Mouse (Mus musculus) lung, embryonic 15.5 days (tissue): ENCODE data around the gene Srek1. TPM values are rescaled to one million over a fixed set of nuclear protein-coding genes. Genes with fewer than 3 reads are reported as not detected.

ENCODE experiments used
- ATAC-seq: fragments of 200-750 bp; cut with Nextera tagmentation; 2 replicates; pipeline ENCODE4 v1.8.0; 2017; ENCODE audit warnings: moderate number of reproducible peaks, borderline replicate concordance; ENCODE audit not compliant: low FRiP score, low TSS enrichment; ENCODE audit errors: extremely low read depth
- H3K27ac ChIP-seq: fragments of 300-500 bp; sonication (generic); 2 replicates; pipeline ENCODE4 v1.5.1; 2015; ENCODE audit warnings: moderate library complexity, mild to moderate bottlenecking, inconsistent platforms
- H3K27me3 ChIP-seq: fragments of 300-500 bp; sonication (generic); 2 replicates; pipeline ENCODE4 v1.6.1; 2015; ENCODE audit warnings: inconsistent platforms
- H3K36me3 ChIP-seq: fragments of 300-500 bp; sonication (generic); 2 replicates; pipeline ENCODE4 v1.6.1; 2015; ENCODE audit warnings: inconsistent platforms
- H3K4me1 ChIP-seq: fragments of 300-500 bp; sonication (generic); 2 replicates; pipeline ENCODE4 v1.6.1; 2015; ENCODE audit warnings: inconsistent platforms
- H3K4me2 ChIP-seq: fragments of 300-500 bp; sonication (generic); 2 replicates; pipeline ENCODE4 v1.6.1; 2015; ENCODE audit warnings: inconsistent platforms, mild to moderate bottlenecking, moderate library complexity
- H3K4me3 ChIP-seq: fragments of 300-500 bp; sonication (generic); 2 replicates; pipeline ENCODE4 v1.5.1; 2015; ENCODE audit warnings: mild to moderate bottlenecking, inconsistent platforms
- H3K9ac ChIP-seq: fragments of 300-500 bp; sonication (generic); 2 replicates; pipeline ENCODE4 v1.6.1; 2015; ENCODE audit warnings: inconsistent platforms
- H3K9me3 ChIP-seq: fragments of 300-500 bp; sonication (generic); 2 replicates; pipeline ENCODE4 v1.6.1; 2016; ENCODE audit warnings: inconsistent platforms
- WGBS: fragments of 180-500 bp; shearing (Covaris S2); methylation state at CpG from one replicate; pipeline ENCODE4 v1.1.7; 2015; 5-methylcytosine and 5-hydroxymethylcytosine counted together
- polyA plus RNA-seq: library from polyadenylated mRNA; unstranded; fragments of >200 nt; fragmentation: Nextera tagmentation; extraction: Ambion mirVana; gene quantifications from 2 replicates; pipeline ENCODE4 v1.2.1, GENCODE M21; 2015

The Srek1 gene
- polyA plus RNA-seq, 1 experiment from 2014 or later: 74.8 TPM

- 0 out of 2 replicates have a peak overlapping the region, but pooled peaks have one; percentile 71 for H3K27ac ChIP-seq
- no peak overlapping the region for H3K9ac ChIP-seq
- H3K4me2 ChIP-seq: no peak overlapping the region
- ATAC-seq: peak; percentile 23; the same call in 1 of the 2 replicates
- peaks cover 11% of the 10 kb centered on the region; the same call in 1 of the 2 replicates for H3K4me1 ChIP-seq
- no peaks in the 10 kb centered on the region for H3K36me3 ChIP-seq
- H3K27me3 ChIP-seq: no peaks in the 10 kb centered on the region
- WGBS: 42% methylated on average over 7 of the region's 7 CpGs
- H3K4me3 ChIP-seq: no peak overlapping the region
- no peaks in the 10 kb centered on the region for H3K9me3 ChIP-seq
Observed at GRCm38 (mm10) chr13:103710359-103710781, 64.0 kb downstream of the Srek1 start.

DNA sequence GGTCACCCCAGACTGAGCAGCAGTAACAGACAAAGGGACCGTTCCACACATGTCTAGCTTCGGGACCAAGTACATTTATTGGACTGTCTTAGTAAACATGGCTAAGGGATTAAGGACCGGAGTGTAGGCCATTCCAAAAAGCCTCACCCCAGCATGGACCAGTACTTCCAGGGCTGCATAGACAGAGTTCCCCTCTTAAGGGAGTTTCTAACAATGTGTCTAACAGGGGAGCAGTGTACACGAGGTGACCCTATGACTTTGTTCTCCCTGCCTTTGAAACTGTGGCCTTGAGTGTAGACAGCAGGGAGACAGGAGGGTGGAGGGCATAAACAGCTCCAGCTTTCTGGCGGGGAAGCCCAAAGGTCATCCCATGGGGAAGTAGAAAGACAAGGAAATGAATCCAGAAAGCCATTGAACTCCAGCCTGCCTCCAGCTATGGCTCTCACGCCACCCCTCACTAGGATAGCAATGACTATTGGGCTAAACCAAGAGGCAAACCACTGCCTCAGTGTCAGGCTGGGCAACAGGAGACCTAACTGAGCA lies 68.9 kb downstream of the Srek1 start:
- ATAC-seq: no peak
- no peak overlapping the region for H3K9ac ChIP-seq
- H3K4me2 ChIP-seq: no peak overlapping the region
- H3K27ac ChIP-seq: no peak overlapping the region
- no peaks in the 10 kb centered on the region for H3K27me3 ChIP-seq
- H3K4me3 ChIP-seq: no peak overlapping the region
- peaks cover 5% of the 10 kb centered on the region; the same call in 1 of the 2 replicates for H3K4me1 ChIP-seq
- 66% methylated on average over 6 of the region's 6 CpGs for WGBS
- H3K36me3 ChIP-seq: no peaks in the 10 kb centered on the region
- no peaks in the 10 kb centered on the region for H3K9me3 ChIP-seq

- H3K9ac ChIP-seq: no peak overlapping the region
- H3K9me3 ChIP-seq: no peaks in the 10 kb centered on the region
- 68% methylated on average over 6 of the region's 6 CpGs for WGBS
- H3K27ac ChIP-seq: no peak overlapping the region
- no peaks in the 10 kb centered on the region for H3K27me3 ChIP-seq
- ATAC-seq: no peak
- 0 out of 2 replicates have a peak, but pooled peaks cover 2% of the 10 kb centered on the region for H3K4me1 ChIP-seq
- no peak overlapping the region for H3K4me2 ChIP-seq
- H3K36me3 ChIP-seq: no peaks in the 10 kb centered on the region
- H3K4me3 ChIP-seq: no peak overlapping the region
Observed at GRCm38 (mm10) chr13:103703833-103704232, 70.6 kb downstream of the Srek1 start.

DNA sequence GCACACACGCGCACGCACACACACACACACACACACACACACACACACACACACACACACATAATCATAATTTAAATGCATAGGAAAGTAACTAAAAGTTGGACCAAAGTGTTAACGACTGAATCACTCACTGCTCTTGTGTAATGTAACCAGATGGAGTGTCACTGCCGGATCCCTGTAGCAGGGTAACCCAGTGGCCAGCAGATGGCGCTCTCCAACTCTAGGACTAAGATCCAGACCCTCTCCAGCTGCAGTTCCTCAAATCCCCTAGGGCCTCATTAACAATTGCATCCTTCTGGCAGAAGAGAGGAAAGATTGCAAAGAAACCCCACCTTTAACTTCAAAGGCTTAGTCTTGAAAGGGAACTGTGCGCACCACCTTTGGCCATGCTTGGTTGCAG lies 71.0 kb downstream of the Srek1 start:
- Histone ChIP-seq H3K36me3 (no peaks in the 10 kb centered on the region), H3K9ac (no peak overlapping the region), H3K9me3 (no peaks in the 10 kb centered on the region), H3K4me2 (no peak overlapping the region), H3K4me3 (no peak overlapping the region), H3K4me1 (0 out of 2 replicates have a peak, but pooled peaks cover 2% of the 10 kb centered on the region), H3K27me3 (no peaks in the 10 kb centered on the region), H3K27ac (no peak overlapping the region)
- WGBS: 32% methylated on average over 7 of the region's 7 CpGs
- peak; percentile 90; the same call in 1 of the 2 replicates for ATAC-seq

DNA sequence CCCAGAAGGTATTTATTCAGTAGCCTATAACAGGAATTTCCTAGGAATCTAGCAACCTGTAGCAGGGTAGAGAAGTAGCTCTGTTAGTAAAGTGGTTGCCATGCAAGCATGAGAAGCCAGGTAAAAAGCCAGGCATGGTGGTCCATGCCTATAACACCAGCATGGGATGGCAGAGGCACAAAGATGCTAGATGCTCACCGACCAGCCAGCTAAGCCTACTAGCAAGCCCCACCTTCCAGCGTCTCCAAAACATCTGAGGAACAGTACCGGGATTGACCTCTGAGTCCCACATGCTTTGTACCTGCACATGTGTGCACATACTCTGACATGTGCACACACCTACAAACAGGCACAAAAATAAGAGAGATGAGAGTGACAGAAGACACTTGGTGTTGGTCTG lies 72.1 kb downstream of the Srek1 start:
- 84% methylated on average over 3 of the region's 3 CpGs for WGBS

DNA sequence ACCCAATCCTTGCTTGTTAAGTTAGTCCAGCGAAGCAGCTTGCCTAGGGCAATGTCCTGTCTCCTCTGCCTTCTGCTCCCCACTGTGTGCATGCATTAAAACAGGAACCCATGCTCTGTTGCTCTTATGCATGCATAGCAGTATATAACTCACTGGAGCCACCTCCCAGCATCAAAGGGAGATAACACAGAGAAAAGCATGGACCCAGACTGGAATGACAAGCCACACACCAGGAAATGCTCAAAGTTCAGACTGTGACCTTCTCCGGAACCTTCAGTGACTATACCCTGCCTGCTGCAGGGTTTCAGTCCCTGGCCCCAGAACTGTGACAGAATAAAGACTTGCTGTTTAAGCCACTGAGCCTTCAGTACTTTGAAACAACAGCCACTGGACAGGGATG lies 73.7 kb downstream of the Srek1 start:
- no peaks in the 10 kb centered on the region for H3K9me3 ChIP-seq
- H3K27ac ChIP-seq: no peak overlapping the region
- no peak overlapping the region for H3K4me2 ChIP-seq
- no peak overlapping the region for H3K9ac ChIP-seq
- no peaks in the 10 kb centered on the region for H3K36me3 ChIP-seq
- 72% methylated on average over 2 of the region's 2 CpGs for WGBS
- ATAC-seq: no peak
- 0 out of 2 replicates have a peak, but pooled peaks cover 2% of the 10 kb centered on the region for H3K4me1 ChIP-seq
- no peaks in the 10 kb centered on the region for H3K27me3 ChIP-seq
- H3K4me3 ChIP-seq: no peak overlapping the region

More for the DNA sequence above, 72.1 kb downstream of the Srek1 start:
- Histone ChIP-seq H3K9me3 (no peaks in the 10 kb centered on the region), H3K4me2 (no peak overlapping the region), H3K9ac (no peak overlapping the region), H3K36me3 (no peaks in the 10 kb centered on the region), H3K4me1 (0 out of 2 replicates have a peak, but pooled peaks cover 2% of the 10 kb centered on the region), H3K27me3 (no peaks in the 10 kb centered on the region), H3K4me3 (no peak overlapping the region), H3K27ac (no peak overlapping the region)
- no peak for ATAC-seq

GRCm38 (mm10) chr13:103697993-103698392 lies 76.4 kb downstream of the Srek1 start:
- Histone ChIP-seq H3K4me3 (no peak overlapping the region), H3K27me3 (no peaks in the 10 kb centered on the region), H3K9me3 (no peaks in the 10 kb centered on the region), H3K4me2 (no peak overlapping the region), H3K9ac (no peak overlapping the region), H3K4me1 (no peaks in the 10 kb centered on the region), H3K36me3 (no peaks in the 10 kb centered on the region), H3K27ac (no peak overlapping the region)
- no peak for ATAC-seq
- WGBS: 31% methylated on average over 9 of the region's 9 CpGs

DNA sequence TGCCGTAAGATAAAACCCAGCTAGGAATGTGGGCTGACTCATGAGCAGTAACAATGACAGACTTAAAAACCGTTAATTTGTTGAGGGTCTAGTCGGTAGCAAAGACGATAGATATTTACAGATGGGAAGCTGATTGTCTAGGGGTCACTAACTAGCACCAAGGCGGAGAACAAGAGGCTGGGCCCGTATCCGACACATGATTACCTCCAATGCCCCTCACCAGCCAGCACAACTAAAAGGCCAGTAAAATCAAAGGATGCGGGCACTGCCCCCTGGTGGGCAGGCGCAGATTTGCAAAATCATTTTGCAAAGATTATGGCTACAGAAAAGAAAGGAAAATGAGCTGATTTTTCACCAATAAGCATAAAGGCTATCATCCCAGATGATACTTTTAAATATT lies 78.2 kb downstream of the Srek1 start:
- ATAC-seq: no peak
- no peaks in the 10 kb centered on the region for H3K4me1 ChIP-seq
- WGBS: 30% methylated on average over 9 of the region's 9 CpGs
- H3K4me3 ChIP-seq: no peak overlapping the region
- no peak overlapping the region for H3K27ac ChIP-seq
- no peaks in the 10 kb centered on the region for H3K36me3 ChIP-seq
- no peak overlapping the region for H3K4me2 ChIP-seq
- no peak overlapping the region for H3K9ac ChIP-seq
- no peaks in the 10 kb centered on the region for H3K27me3 ChIP-seq
- no peaks in the 10 kb centered on the region for H3K9me3 ChIP-seq

DNA sequence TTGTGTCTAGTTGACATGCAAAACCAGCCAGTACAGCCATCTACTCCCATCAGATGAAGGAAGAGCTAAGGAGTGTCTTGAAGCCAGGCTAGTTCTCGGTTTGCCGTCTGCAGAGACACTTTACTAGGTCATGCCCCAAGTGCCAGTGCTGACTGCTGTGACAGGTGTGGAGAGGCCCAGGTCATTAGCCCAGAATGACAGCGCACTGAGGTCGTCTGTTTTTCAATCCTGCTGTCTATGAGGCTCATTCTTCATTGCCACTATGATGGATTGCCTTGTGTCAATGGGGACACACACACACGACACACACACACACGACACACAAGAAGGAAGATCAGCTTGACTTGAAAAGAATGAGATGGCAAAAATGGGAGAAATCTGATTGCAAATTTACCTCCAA lies 79.0 kb downstream of the Srek1 start:
- Histone ChIP-seq H3K4me2 (no peak overlapping the region), H3K27ac (no peak overlapping the region), H3K36me3 (no peaks in the 10 kb centered on the region), H3K4me1 (no peaks in the 10 kb centered on the region), H3K9me3 (no peaks in the 10 kb centered on the region), H3K27me3 (no peaks in the 10 kb centered on the region), H3K4me3 (no peak overlapping the region), H3K9ac (no peak overlapping the region)
- ATAC-seq: no peak
- 42% methylated on average over 6 of the region's 6 CpGs for WGBS

Other genes starting within 250 kb of the Srek1 start
- gene Erbin, start 145.9 kb upstream of the Srek1 start, polyA plus RNA-seq: 17.2 and 17.9 TPM in 2 replicates